Mouse (Mus musculus): ENCODE results near the gene Ncoa6. TPM values are rescaled to one million over a fixed set of nuclear protein-coding genes. Genes with fewer than 3 reads are reported as not detected.

The Ncoa6 gene
- total RNA-seq (2014; rRNA removed) (29.7 and 43.4 TPM in 2 replicates), polyA plus RNA-seq (2015; fragmentation: Nextera tagmentation; extraction: Ambion mirVana) (25.7 TPM in 2 replicates)

DNA sequence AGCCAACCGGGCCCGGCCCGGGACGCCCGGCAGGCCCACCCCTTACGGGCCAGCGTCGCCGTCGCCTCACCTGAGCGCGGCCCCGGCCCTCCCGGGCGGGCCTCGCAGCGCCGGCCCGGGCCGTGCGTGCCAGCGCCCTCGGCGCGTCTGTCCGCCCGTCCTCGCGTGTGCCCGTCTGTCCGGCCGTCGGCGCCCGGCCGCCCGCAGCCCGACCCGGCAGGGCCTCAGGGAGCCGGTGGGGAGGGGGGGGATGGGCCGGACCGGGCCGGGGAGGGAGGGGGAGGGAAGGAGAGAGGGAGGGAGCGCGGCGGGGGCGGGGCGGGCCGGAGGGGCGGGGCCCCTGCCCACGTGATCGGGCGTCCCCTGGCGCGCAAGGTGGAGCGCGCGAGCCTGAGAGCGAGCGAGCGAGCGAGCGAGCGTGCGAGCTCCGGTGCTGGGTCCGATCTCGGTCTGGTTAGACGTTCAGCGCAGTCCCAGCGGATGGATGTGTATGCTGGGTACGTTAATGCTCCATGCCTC, at the start of gene Ncoa6:
Gene Ncoa6, minus strand, starts transcription at position 325 of the 519 bp plus-strand sequence.
- ATAC-seq (peak; percentile 85), DNase-seq (ENCODE audit: low spot score) (peak; percentile 92)
- H3K4me3 ChIP-seq (ENCODE audit: low read length): peak within 1 kb of the TSS; percentile 94
- peaks cover 9% of the 10 kb centered on the region; the same call in 1 of the 2 replicates for H3K4me1 ChIP-seq (ENCODE audit: insufficient read depth, low read length)
- peak within 1 kb of the TSS; percentile 98 for H3K9ac ChIP-seq (replicated peaks; ENCODE audit: low read length)
- 0% methylated on average over 46 of the region's 72 CpGs for WGBS
- no peaks in the 10 kb centered on the region for H3K27me3 ChIP-seq (ENCODE audit: insufficient read depth, low read length)
- H3K27ac ChIP-seq: peak within 1 kb of the TSS; percentile 97
- no peaks in the 10 kb centered on the region for H3K36me3 ChIP-seq (ENCODE audit: insufficient read depth, low read length)
- peak within 1 kb of the TSS; percentile 83 for H3K4me2 ChIP-seq (ENCODE audit: low read depth, low read length)
- H3K9me3 ChIP-seq (ENCODE audit: low read length): no peaks in the 10 kb centered on the region
- TF ChIP-seq CTCF (IDR thresholded peaks at IDR 0.05; ENCODE audit: low read depth): no peak

DNA sequence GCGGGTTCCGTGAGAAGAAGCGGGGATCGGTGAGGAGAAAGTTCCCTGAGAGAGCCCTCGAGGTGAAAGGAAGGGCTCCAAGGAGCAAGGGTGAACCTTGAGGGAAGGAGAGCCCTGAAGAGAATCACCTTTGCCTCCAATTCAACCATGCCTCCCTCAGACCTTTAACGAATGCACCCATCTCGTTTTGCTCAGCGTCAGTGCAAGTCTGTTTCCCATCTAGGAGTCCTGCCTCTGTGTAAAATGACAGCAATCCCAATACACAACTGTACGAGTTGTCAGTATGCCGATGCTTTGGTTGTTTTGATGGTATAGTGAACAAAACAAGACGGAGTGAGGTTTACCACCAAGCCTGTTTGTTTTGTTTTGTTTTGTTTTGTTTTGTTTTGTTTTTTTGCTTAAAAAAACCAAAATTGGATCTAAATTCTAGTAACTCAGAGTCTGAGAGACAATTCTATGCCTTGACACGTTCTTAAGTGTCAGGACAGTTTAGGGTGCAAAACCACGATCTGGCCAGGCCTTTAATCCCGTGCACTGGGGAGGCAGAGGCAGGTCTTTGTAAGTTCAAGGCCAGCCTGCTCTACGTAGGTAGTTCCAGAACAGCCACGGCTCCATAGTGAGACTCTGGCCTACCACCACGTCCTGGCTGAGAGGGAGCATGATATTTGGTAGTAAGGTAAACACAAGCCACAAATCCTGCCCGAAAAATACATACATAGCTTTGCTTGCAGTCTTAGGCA, 45.0 kb upstream of the Ncoa6 start:
- Histone ChIP-seq H3K9me3 (ENCODE audit: low read length) (no peaks in the 10 kb centered on the region), H3K4me3 (ENCODE audit: low read length) (peak overlapping the region; percentile 75), H3K36me3 (ENCODE audit: insufficient read depth, low read length) (no peaks in the 10 kb centered on the region), H3K4me1 (ENCODE audit: insufficient read depth, low read length) (peaks cover 3% of the 10 kb centered on the region; the same call in 1 of the 2 replicates), H3K4me2 (ENCODE audit: low read depth, low read length) (peak overlapping the region; percentile 91), H3K9ac (replicated peaks; ENCODE audit: low read length) (peak overlapping the region; percentile 68), H3K27ac (peak overlapping the region; percentile 81), H3K27me3 (ENCODE audit: insufficient read depth, low read length) (no peaks in the 10 kb centered on the region)
- 25% methylated on average over 18 of the region's 18 CpGs for WGBS
- ATAC-seq (no peak), DNase-seq (ENCODE audit: low spot score) (no peak)
- no peak for TF ChIP-seq CTCF (IDR thresholded peaks at IDR 0.05; ENCODE audit: low read depth)

DNA sequence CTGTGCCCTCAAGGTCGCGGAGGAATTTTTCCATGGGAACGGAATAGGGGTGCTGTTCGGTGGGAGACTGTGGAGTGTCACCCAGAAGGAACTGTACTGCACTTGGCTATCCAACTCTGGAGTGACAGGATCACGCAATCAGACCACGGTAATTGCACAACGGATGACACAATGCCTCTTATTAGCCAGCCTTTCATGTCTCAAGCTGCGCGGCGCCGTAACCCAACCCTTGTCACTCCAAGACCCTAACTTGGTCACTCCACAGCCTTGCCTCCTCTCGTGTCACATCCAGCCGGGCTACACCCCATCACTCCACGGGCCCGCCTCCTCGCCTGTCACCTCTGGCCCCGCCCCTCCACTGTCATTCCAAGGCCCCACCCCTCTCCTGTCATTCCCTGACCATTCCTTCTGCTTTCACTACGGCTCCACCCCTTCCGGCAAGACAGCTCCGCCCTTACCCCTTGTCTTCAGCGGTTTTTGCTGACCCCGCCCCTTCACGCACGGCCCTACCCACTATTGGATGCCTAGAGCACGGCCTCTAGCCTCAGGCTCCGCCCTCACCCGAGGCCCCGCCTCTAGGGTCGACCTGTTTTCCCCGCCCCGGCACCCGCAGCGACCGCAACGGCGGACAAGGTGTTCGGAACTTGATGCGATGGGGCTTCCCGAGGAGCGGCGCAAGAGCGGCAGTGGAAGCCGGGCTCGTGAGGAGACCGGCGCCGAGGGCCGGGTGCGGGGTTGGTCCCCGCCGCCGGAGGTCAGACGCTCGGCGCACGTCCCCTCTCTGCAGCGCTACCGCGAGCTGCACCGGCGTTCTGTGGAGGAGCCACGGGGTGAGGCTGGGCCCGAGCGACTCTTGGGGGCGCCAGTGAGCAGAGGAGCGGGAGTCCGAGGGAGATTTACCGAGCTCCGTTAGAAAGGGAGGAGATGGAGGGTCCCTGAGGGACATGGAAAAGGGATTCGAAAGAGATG, 44.0 kb upstream of the Ncoa6 start, which contains the start of the genes Acss2 and Ggt7:
Gene Acss2, plus strand, starts transcription at position 494 of the 969 bp plus-strand sequence.
Gene Ggt7, minus strand, starts transcription at position 783 of the 969 bp plus-strand sequence.
- ATAC-seq: peak; percentile 99
- peak within 1 kb of the TSS; percentile 91 for H3K4me2 ChIP-seq (ENCODE audit: low read depth, low read length)

DNA sequence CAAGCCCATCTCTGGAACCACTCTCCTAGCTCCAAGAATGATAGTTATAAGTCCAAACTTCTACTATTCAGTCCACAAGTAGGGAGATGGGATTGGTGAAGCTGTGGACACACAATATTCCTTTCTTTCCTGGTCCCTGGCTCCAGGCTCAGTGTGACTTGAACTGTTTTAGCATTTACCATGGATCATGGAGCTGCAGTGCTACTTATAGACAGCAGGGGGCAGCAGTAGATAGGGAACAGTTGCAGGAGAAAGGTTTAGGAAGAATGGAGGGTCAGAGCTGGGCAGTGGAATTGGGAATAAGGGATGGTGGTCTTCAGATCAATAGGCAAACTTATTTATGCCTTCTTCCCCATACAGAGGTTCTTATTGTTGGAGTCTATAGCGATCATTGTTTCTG, 42.2 kb upstream of the Ncoa6 start:
- Histone ChIP-seq H3K27ac (no peak overlapping the region), H3K4me2 (ENCODE audit: low read depth, low read length) (no peak overlapping the region), H3K27me3 (ENCODE audit: insufficient read depth, low read length) (no peaks in the 10 kb centered on the region), H3K9ac (replicated peaks; ENCODE audit: low read length) (no peak overlapping the region), H3K9me3 (ENCODE audit: low read length) (no peaks in the 10 kb centered on the region), H3K4me1 (ENCODE audit: insufficient read depth, low read length) (peaks cover 9% of the 10 kb centered on the region; the same call in 1 of the 2 replicates), H3K36me3 (ENCODE audit: insufficient read depth, low read length) (no peaks in the 10 kb centered on the region), H3K4me3 (ENCODE audit: low read length) (no peak overlapping the region)
- ATAC-seq: no peak
- DNase-seq (ENCODE audit: low spot score): peak; percentile 82
- peak; percentile 98 for TF ChIP-seq CTCF (IDR thresholded peaks at IDR 0.05; ENCODE audit: low read depth)
- WGBS: 9% methylated on average over 1 of the region's 1 CpGs

More for the DNA sequence above, 44.0 kb upstream of the Ncoa6 start, which contains the start of the genes Acss2 and Ggt7:
- Histone ChIP-seq H3K27ac (peak within 1 kb of the TSS; percentile 81), H3K4me3 (ENCODE audit: low read length) (peak within 1 kb of the TSS; percentile 75), H3K36me3 (ENCODE audit: insufficient read depth, low read length) (no peaks in the 10 kb centered on the region), H3K9me3 (ENCODE audit: low read length) (no peaks in the 10 kb centered on the region), H3K9ac (replicated peaks; ENCODE audit: low read length) (peak within 1 kb of the TSS; percentile 68), H3K4me1 (ENCODE audit: insufficient read depth, low read length) (peaks cover 6% of the 10 kb centered on the region; the same call in 1 of the 2 replicates), H3K27me3 (ENCODE audit: insufficient read depth, low read length) (no peaks in the 10 kb centered on the region)
- DNase-seq (ENCODE audit: low spot score): peak; percentile 98
- peak; percentile 82 for TF ChIP-seq CTCF (IDR thresholded peaks at IDR 0.05; ENCODE audit: low read depth)
- WGBS: 3% methylated on average over 70 of the region's 70 CpGs

DNA sequence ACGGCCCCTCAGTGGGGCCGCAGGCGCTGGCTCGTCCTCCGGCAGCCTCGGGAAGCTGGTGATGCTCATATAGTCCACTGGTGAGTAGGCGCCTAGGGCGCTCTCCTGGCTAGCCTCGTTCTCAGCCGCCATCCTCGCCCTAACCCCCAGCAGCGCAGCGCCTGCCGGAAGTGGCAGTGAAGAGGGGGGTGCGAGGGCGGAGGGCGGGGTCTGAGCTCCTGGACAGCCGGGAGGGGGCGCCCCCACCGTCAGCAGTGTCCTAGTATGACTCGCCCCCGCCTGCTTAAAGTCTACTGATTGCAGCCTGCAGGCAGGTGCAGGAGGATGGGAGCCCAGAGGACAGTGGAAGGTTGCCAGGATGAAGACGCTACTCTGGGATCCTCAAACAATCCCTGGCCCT, 41.0 kb upstream of the Ncoa6 start:
- Histone ChIP-seq H3K27me3 (ENCODE audit: insufficient read depth, low read length) (no peaks in the 10 kb centered on the region), H3K27ac (peak overlapping the region; percentile 85), H3K4me3 (ENCODE audit: low read length) (peak overlapping the region; percentile 75), H3K4me1 (ENCODE audit: insufficient read depth, low read length) (peaks cover 9% of the 10 kb centered on the region; the same call in 1 of the 2 replicates), H3K9me3 (ENCODE audit: low read length) (no peaks in the 10 kb centered on the region), H3K9ac (replicated peaks; ENCODE audit: low read length) (peak overlapping the region; percentile 83), H3K4me2 (ENCODE audit: low read depth, low read length) (peak overlapping the region; percentile 81), H3K36me3 (ENCODE audit: insufficient read depth, low read length) (no peaks in the 10 kb centered on the region)
- under 1% methylated on average over 22 of the region's 23 CpGs for WGBS
- peak; percentile 59 for TF ChIP-seq CTCF (IDR thresholded peaks at IDR 0.05; ENCODE audit: low read depth)
- DNase-seq (ENCODE audit: low spot score): peak; percentile 86
- peak; percentile 31 for ATAC-seq

DNA sequence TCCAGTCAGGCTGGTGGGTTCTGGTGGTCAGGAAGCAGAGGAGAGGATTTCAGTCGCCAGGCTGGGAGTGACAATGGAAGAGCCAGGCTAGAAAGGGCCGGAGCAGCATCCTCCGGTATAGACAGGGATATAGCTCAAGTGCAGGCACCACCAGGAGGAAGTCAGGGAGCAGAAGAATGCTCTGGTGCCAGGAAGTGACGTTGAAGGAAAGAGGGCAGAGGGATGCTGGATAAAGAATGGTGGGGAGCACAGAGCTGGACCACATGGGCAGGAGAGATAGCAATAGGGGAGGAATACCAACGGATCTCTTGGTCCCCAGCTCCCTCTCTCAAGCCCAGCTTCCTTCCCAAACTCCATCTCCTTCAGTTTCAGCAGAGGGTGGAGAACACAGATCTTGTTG, 39.8 kb upstream of the Ncoa6 start:
- peak overlapping the region; percentile 83 for H3K9ac ChIP-seq (replicated peaks; ENCODE audit: low read length)
- H3K27ac ChIP-seq: peak overlapping the region; percentile 85
- no peaks in the 10 kb centered on the region for H3K27me3 ChIP-seq (ENCODE audit: insufficient read depth, low read length)
- 53% methylated on average over 5 of the region's 5 CpGs for WGBS
- H3K36me3 ChIP-seq (ENCODE audit: insufficient read depth, low read length): no peaks in the 10 kb centered on the region
- DNase-seq (ENCODE audit: low spot score) (peak; percentile 68), ATAC-seq (no peak)
- peak overlapping the region; percentile 81 for H3K4me2 ChIP-seq (ENCODE audit: low read depth, low read length)
- no peak; the same call in 1 of the 2 replicates for TF ChIP-seq CTCF (IDR thresholded peaks at IDR 0.05; ENCODE audit: low read depth)
- H3K4me1 ChIP-seq (ENCODE audit: insufficient read depth, low read length): peaks cover 9% of the 10 kb centered on the region; the same call in 1 of the 2 replicates
- H3K9me3 ChIP-seq (ENCODE audit: low read length): no peaks in the 10 kb centered on the region
- peak overlapping the region; percentile 75 for H3K4me3 ChIP-seq (ENCODE audit: low read length)

Data from hindbrain, postnatal 0 days (tissue).